ENCODE assay signal across 30 mouse cellular contexts in genomic region chr10:64901726-64902125, GRCm38 (mm10).
"Had no signal": no experiment of that assay in that cellular context is flagged by ENCODE, and none has a peak within 500 bp of the region (broad histone marks: within the 10 kb centered on the region; RNA-seq: fewer than 3 reads in every experiment).

No protein-coding gene starts in this region.

- H3K4me1 ChIP-seq: heart, embryonic 10.5 days; heart, embryonic 12.5 days; heart, embryonic 13.5 days; heart, embryonic 15.5 days; hindbrain, embryonic 10.5 days; hindbrain, embryonic 12.5 days; hindbrain, embryonic 13.5 days; hindbrain, embryonic 15.5 days; intestine, embryonic 15.5 days; kidney, embryonic 15.5 days had no signal

- H3K36me3 ChIP-seq: heart, embryonic 10.5 days; heart, embryonic 12.5 days; heart, embryonic 13.5 days; heart, embryonic 15.5 days; hindbrain, embryonic 10.5 days; hindbrain, embryonic 12.5 days; hindbrain, embryonic 13.5 days; hindbrain, embryonic 15.5 days; intestine, embryonic 15.5 days; kidney, embryonic 15.5 days had no signal

- H3K27ac ChIP-seq: heart, adult 2 months; heart, embryonic 10.5 days; heart, embryonic 13.5 days; heart, embryonic 15.5 days; hindbrain, embryonic 10.5 days; hindbrain, embryonic 12.5 days; hindbrain, embryonic 13.5 days; hindbrain, embryonic 14.5 days; hindbrain, embryonic 15.5 days; hindbrain, postnatal 0 days; intestine, embryonic 15.5 days; kidney, embryonic 15.5 days; kidney, postnatal 0 days; layer of hippocampus, adult 2 months; left cerebral cortex, adult 2 months had no signal

- DNase-seq: heart, adult 18-20 months; heart, adult 2 months; heart, postnatal 10 days; heart, postnatal 14 days; heart, postnatal 36 days; heart, postnatal 4 days; kidney, adult 18-20 months; kidney, postnatal 4 days; layer of hippocampus, adult 9-11 months; layer of hippocampus, postnatal 36 days had no signal

- ATAC-seq: hindbrain, embryonic 16.5 days; hindbrain, postnatal 0 days; inflammation-experienced regulatory T-cells, adult 6 months; intestine, embryonic 15.5 days; intestine, embryonic 16.5 days; intestine, postnatal 0 days had no signal

- H3K4me2 ChIP-seq: heart, embryonic 11.5 days; heart, embryonic 12.5 days; heart, embryonic 13.5 days; heart, embryonic 15.5 days; hindbrain, embryonic 12.5 days; hindbrain, embryonic 13.5 days; hindbrain, embryonic 14.5 days; hindbrain, embryonic 15.5 days; intestine, embryonic 15.5 days; kidney, embryonic 15.5 days had no signal

- H3K9ac ChIP-seq: heart, embryonic 12.5 days; heart, embryonic 13.5 days; heart, embryonic 15.5 days; hindbrain, embryonic 12.5 days; hindbrain, embryonic 13.5 days; hindbrain, embryonic 14.5 days; hindbrain, embryonic 15.5 days; intestine, embryonic 15.5 days; kidney, embryonic 15.5 days had no signal

- H3K9me3 ChIP-seq: heart, embryonic 10.5 days; heart, embryonic 12.5 days; heart, embryonic 13.5 days; heart, embryonic 15.5 days; hindbrain, embryonic 10.5 days; hindbrain, embryonic 12.5 days; hindbrain, embryonic 13.5 days; hindbrain, embryonic 15.5 days; intestine, embryonic 15.5 days; kidney, embryonic 15.5 days had no signal

- H3K27me3 ChIP-seq: heart, embryonic 12.5 days; heart, embryonic 13.5 days; heart, embryonic 15.5 days; hindbrain, embryonic 12.5 days; hindbrain, embryonic 13.5 days; hindbrain, embryonic 15.5 days; intestine, embryonic 15.5 days; kidney, embryonic 15.5 days had no signal

- H3K4me3 ChIP-seq: heart, adult 2 months; heart, embryonic 10.5 days; heart, embryonic 12.5 days; heart, embryonic 13.5 days; heart, embryonic 15.5 days; hindbrain, embryonic 10.5 days; hindbrain, embryonic 12.5 days; hindbrain, embryonic 13.5 days; hindbrain, embryonic 15.5 days; intestine, embryonic 15.5 days; kidney, embryonic 15.5 days; layer of hippocampus, adult 2 months; left cerebral cortex, adult 2 months had no signal
